Mouse (Mus musculus): ENCODE results near the gene Wnt5b. TPM values are rescaled to one million over a fixed set of nuclear protein-coding genes. Genes with fewer than 3 reads are reported as not detected.
A peak's percentile ranks its signal among the peaks of the same experiment; 100 is the strongest.
"Not testable (repeated sequence)": the region's sequence is repeated elsewhere in the genome, so short reads cannot be mapped to it uniquely, and the experiment has no call there.

The Wnt5b gene
- total RNA-seq, 2 experiments from 2014 or later, result 1.4 to 1.6 TPM

GRCm38 (mm10) chr6:119489765-119490164 lies 54.4 kb downstream of the Wnt5b start:
- no peak for DNase-seq (ENCODE audit: low spot score in 2 of 2)
- intact Hi-C loops (cut with DNase I), result loop anchor here (5.0 to 10.0 kb wide), 4 partner anchors 225 to 708 kb away; partner anchors contain the start of gene Wnk1

GRCm38 (mm10) chr6:119487619-119488018 lies 56.5 kb downstream of the Wnt5b start:
- intact Hi-C loops (cut with DNase I), result loop anchor here (5.0 to 10.0 kb wide), 3 partner anchors 440 to 710 kb away; partner anchors contain the start of gene Wnk1
- DNase-seq (ENCODE audit: low spot score in 2 of 2), result no peak

- DNase-seq (ENCODE audit: low spot score in 2 of 2), result no peak
- intact Hi-C loops (cut with DNase I), result loop anchor here (5.0 to 10.0 kb wide), 3 partner anchors 440 to 710 kb away; partner anchors contain the start of gene Wnk1
Measured at GRCm38 (mm10) chr6:119487085-119487458, 57.1 kb downstream of the Wnt5b start.

- intact Hi-C loops (cut with DNase I), result loop anchor here (5.0 to 10.0 kb wide), 3 partner anchors 441 to 711 kb away; partner anchors contain the start of gene Wnk1
Measured at GRCm38 (mm10) chr6:119486381-119487084, 57.6 kb downstream of the Wnt5b start.

GRCm38 (mm10) chr6:119485486-119485885 lies 58.7 kb downstream of the Wnt5b start:
- DNase-seq (ENCODE audit: low spot score in 2 of 2), result no peak
- intact Hi-C loops (cut with DNase I), result loop anchor here (5.0 to 10.0 kb wide), 3 partner anchors 442 to 712 kb away; partner anchors contain the start of gene Wnk1

More at GRCm38 (mm10) chr6:119486381-119487084, 57.6 kb downstream of the Wnt5b start:
- no peak for DNase-seq (ENCODE audit: low spot score in 2 of 2)

DNA sequence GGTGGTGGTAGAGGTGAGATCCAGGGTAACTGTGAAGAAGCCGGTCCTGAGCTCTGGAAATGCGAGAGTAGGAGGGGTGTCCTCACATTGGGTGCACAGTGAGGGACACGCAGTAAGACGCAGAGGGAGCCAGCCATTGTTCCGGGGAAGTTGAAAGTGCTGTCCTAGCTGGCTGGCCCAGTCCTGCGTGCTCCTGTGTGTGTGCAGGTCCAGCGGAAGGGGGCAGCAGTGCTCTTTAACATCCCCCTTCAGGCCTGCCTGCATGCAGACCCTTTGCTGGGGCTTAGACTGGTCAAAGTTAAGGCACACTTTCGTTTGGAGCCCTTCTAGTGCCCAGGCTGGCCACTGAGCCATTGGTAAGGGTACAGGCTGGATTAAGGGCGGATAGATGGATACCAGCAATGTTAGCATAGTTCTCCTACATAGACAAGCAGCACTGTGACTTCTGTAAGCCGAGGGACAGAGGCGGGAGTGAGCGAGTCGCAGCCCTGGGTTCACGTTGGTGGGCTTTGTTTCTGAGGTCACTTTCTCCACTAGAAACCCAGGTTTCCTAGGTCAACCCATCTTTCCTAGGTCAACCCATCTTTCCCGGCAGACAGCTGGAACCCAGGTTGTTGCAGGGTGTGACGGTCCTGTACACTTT lies 61.1 kb downstream of the Wnt5b start:
- intact Hi-C loops (cut with DNase I), result loop anchor here (5.0 to 10.0 kb wide), 2 partner anchors 419 to 552 kb away; partner anchors contain the start of genes Rad52 and Wnk1
- DNase-seq (ENCODE audit: low spot score in 2 of 2), result peak; percentile 28 to 34

GRCm38 (mm10) chr6:119481741-119482390 lies 62.3 kb downstream of the Wnt5b start:
- intact Hi-C loops (cut with DNase I), result loop anchor here (5.0 to 10.0 kb wide), 2 partner anchors 420 to 553 kb away; partner anchors contain the start of genes Rad52 and Wnk1
- DNase-seq (ENCODE audit: low spot score in 2 of 2), result not testable (repeated sequence)

DNA sequence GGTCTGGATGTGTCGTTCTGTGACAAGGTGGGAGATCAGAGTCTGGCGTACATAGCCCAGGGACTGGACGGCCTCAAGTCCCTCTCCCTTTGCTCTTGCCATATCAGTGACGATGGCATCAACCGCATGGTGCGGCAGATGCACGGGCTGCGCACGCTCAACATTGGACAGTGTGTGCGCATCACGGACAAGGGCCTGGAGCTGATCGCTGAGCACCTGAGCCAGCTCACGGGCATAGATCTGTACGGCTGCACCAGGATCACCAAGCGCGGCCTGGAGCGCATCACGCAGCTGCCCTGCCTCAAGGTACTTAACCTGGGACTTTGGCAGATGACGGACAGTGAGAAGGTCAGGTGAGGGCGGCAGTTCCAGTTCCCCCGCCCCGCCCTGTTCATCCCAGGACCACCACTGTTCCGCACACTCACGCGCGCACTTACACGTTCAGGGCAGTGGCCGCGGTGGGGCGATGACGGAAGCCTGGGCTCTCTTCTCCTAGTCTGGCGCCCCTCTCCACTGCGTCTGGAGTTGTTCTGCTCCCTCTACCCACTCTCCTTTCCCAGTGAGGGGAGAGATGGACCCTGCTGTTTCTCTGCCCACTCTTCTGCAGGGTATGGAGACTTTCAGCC lies 63.3 kb downstream of the Wnt5b start:
- DNase-seq (ENCODE audit: low spot score in 2 of 2), result peak; percentile 31 to 56
- intact Hi-C loops (cut with DNase I), result loop anchor here (5.0 to 10.0 kb wide), 2 partner anchors 421 to 554 kb away; partner anchors contain the start of genes Rad52 and Wnk1

DNA sequence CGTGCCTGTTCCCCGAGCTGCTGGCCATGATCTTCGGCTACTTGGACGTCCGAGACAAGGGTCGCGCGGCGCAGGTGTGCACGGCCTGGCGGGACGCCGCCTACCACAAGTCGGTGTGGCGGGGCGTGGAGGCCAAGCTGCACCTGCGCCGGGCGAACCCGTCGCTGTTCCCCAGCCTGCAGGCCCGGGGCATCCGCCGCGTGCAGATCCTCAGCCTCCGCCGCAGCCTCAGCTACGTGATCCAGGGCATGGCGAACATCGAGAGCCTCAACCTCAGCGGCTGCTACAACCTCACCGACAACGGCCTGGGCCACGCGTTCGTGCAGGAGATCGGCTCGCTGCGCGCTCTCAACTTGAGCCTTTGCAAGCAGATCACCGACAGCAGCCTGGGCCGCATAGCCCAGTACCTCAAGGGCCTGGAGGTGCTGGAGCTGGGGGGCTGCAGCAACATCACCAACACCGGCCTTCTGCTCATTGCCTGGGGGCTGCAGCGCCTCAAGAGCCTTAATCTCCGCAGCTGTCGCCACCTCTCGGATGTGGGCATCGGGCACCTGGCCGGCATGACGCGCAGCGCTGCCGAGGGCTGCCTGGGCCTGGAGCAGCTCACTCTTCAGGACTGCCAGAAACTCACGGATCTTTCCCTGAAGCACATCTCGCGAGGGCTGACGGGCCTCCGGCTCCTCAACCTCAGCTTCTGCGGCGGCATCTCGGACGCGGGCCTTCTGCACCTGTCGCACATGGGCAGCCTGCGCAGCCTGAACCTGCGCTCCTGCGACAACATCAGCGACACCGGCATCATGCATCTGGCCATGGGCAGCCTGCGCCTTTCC lies 64.1 kb downstream of the Wnt5b start:
- peak; percentile 63 to 68 for DNase-seq (ENCODE audit: low spot score in 2 of 2)
- intact Hi-C loops (cut with DNase I), result loop anchor here (1.0 to 10.0 kb wide), 3 partner anchors 28 to 555 kb away; partner anchors contain the start of genes Rad52 and Wnk1

DNA sequence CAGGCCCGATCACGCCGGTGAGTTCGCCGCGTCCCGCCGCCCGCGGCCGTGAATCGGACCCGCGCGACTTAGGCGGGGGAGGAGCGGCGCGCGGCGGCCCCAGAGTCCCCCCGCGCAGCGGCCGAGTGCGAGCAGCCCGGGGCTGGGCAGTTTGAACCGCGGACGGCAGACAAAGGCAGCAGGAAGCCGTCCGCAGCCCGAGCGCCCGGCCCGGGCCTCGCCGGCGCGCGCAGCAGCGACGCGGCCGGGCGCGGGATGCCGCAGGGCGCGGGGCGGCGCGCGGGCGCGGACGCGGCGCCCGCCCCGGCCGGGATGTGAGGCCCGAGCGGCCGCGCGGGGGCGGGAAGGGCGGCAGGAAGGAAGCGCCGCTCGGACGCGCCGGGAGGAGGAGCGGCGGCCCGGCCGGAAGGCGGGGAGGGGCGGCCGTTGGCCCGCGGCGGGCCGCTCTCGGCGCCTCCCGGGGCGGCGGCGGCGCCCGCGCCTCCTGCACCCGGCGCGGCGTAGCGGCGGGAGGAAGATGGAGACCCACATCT lies 64.7 kb downstream of the Wnt5b start, which contains the start of gene Fbxl14:
Fbxl14 (plus strand) TSS at position 326 of the 533 bp plus-strand sequence.
- intact Hi-C loops (cut with DNase I), result loop anchor here (1.0 kb wide), 1 partner anchor 27 kb away; no protein-coding TSS in a partner anchor
- DNase-seq (ENCODE audit: low spot score in 2 of 2), result no peak

DNA sequence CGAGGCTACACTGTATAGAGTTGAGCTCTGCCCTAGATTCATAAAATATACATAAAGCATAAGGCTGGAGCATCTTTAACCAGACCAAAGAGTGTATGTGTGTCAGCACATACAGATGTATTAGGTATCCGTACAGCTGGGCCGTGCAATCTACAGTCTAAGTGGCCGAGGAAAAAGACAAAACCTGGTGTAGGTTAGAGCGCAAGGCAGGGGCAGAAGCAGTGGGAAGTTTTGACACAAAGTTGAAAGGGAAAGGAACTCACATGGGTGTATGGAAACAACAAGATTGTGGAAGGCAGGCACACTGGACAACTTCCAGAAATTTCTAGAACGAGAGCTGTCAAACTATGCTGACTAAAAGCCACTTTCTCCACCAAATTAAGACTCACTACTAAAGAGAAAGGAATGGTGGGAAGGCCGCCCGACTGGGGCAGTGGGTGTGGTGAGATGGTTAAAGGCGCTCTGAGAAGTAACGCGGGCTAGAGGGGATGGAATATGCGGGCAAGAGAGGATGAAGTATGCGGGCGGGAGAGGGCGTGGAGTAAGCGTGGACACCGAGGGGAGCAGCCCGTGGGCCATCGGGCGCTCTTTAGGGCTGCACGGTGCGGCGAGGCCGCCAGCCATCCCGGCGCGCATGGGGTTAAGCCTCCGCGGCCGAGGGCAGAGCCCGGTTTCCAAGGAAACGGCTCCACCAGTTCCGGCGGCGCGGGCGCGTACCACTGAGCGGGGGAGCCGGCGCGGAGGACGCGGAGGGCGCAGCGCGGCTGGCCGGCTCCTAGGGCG lies 65.4 kb downstream of the Wnt5b start:
- intact Hi-C loops (cut with DNase I), result loop anchor here (1.0 kb wide), 1 partner anchor 26 kb away; no protein-coding TSS in a partner anchor
- peak; percentile 88 to 92 for DNase-seq (ENCODE audit: low spot score in 2 of 2)

- intact Hi-C loops (cut with DNase I), result no loop called here
- DNase-seq (ENCODE audit: low spot score in 2 of 2), result no peak
Measured at GRCm38 (mm10) chr6:119477686-119478310, 66.3 kb downstream of the Wnt5b start.

- intact Hi-C loops (cut with DNase I), result no loop called here
- DNase-seq (ENCODE audit: low spot score in 2 of 2), result no peak
Measured at GRCm38 (mm10) chr6:119475988-119476387, 68.2 kb downstream of the Wnt5b start.

- no peak for DNase-seq (ENCODE audit: low spot score in 2 of 2)
- intact Hi-C loops (cut with DNase I), result no loop called here
Measured at GRCm38 (mm10) chr6:119473992-119474391, 70.2 kb downstream of the Wnt5b start.

GRCm38 (mm10) chr6:119473446-119473845 lies 70.7 kb downstream of the Wnt5b start:
- intact Hi-C loops (cut with DNase I), result no loop called here
- DNase-seq (ENCODE audit: low spot score in 2 of 2), result no peak

GRCm38 (mm10) chr6:119472705-119473104 lies 71.4 kb downstream of the Wnt5b start:
- no peak for DNase-seq (ENCODE audit: low spot score in 2 of 2)
- intact Hi-C loops (cut with DNase I), result no loop called here

DNA sequence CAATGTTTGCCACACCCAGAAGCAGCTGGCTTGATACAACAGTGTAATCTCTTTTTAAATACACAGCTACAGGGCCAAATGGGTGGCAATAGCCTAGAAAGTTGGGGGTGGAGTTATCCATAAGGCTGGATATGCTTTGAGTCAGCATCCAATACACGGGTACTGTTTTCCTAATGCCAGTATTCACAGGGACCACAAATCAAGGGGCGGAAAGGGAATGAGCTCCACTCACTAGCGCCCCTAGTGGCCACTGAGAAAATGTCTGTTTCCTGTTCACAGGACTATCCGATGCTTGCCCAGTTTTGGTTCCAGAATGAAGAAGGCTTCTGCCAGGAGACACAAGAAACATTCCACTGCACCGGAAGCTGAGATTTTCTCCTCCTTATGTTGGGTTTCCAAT lies 72.0 kb downstream of the Wnt5b start:
- intact Hi-C loops (cut with DNase I), result no loop called here
- no peak for DNase-seq (ENCODE audit: low spot score in 2 of 2)
